Mouse (Mus musculus) ES-E14 (cell line): Measurements from ENCODE around the gene Ppm1g.

ENCODE experiments used
- HCFC1 ChIP-seq: IDR thresholded peaks from 2 replicates; pipeline ENCODE4 v1.6.1; 2012; ENCODE audit warnings: low read length, inconsistent platforms, borderline replicate concordance; ENCODE audit not compliant: insufficient read depth
- MAFK ChIP-seq: IDR thresholded peaks from 2 replicates; pipeline ENCODE4 v1.6.1; 2014; ENCODE audit warnings: mild to moderate bottlenecking, low read depth, low read length, inconsistent platforms; ENCODE audit not compliant: insufficient read depth
- ZC3H11A ChIP-seq: IDR thresholded peaks from 2 replicates; pipeline ENCODE4 v1.6.1; 2012; ENCODE audit warnings: low read depth, mild to moderate bottlenecking, inconsistent platforms, low read length, borderline replicate concordance

DNA sequence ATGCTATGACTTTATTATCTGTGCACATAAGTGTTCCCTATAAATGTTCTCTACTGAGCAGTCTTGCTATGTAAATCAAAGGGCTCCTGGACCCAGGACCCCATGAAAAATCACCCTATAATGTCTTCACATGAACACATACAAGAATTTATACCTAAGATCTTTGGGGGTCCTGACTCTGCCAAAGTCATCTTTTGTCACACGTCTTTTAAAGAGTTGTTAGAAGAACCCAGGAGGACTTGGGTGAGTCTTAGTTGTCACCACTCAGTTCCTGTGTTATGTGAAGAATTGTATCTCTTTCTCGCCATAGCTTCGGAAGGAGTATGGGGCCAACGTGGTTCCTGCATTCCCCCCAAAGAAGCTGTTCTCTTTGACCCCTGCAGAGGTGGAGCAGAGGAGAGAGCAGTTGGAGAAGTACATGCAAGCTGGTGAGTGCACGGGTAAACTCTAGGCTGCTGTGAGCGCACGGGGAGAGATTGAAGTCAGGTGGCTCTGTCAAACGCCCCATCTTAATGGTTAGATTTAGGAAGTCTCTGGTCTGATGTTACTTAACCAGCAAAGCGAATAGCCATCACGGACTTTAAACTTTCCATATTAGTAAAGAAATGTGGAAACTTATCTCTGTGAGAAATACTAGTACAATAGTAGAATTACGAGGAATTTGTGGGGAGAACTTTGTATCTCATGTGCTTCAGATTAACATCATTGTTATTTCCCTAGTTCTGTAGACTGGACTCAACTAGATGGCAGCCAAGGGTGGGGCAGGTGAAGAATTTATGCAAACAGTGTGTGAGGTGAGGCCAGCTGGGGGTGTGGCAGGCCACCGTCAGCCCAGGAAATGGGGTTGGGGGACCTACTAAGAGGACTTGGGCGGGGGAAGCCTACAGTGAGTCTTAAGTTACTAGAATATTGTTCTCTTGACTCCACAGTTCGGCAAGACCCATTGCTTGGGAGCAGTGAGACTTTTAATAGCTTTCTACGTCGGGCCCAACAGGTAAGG is 25.7 kb downstream of the Ppm1g start:
- TF ChIP-seq MAFK = no peak
- no peak for TF ChIP-seq ZC3H11A
- TF ChIP-seq HCFC1 = no peak
